Mouse (Mus musculus): Measurements from ENCODE around the gene Frmd4b. TPM values are rescaled to one million over a fixed set of nuclear protein-coding genes. Genes with fewer than 3 reads are reported as not detected.

Frmd4b gene
- polyA plus RNA-seq, 1 experiment: 15.4 TPM

DNA sequence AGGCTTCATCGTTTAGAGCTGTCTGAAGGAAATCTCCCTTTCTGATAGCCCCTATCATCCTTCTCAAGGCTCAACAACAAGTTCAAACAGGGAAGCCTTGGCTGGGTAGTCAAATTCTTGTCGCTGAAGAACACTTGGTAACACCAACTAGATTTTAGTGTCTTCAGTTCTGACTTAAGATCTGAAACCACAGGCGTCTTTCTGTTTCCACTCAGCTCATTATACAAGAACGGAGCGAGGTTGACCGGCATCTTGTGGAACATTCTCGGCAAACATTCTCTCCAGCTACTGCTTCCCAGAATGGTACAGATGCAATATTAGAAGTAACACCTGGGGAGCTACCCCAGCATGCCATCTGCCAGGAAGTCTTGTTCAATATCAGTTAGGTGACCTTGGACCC lies 28.3 kb downstream of the Frmd4b start:
- H3K4me1 ChIP-seq (ENCODE audit: control insufficient read depth, insufficient read depth, low read length): no peaks in the 10 kb centered on the region
- no peak overlapping the region for H3K27ac ChIP-seq (ENCODE audit: control insufficient read depth, insufficient read depth, low read depth, low read length, poor library complexity)
- TF ChIP-seq CTCF (IDR thresholded peaks at IDR 0.05; ENCODE audit: control insufficient read depth, insufficient read depth, low read length) (no peak), POLR2A (IDR thresholded peaks at IDR 0.05; ENCODE audit: borderline replicate concordance, control insufficient read depth, low read depth, low read length) (no peak)
- no peak overlapping the region for H3K4me3 ChIP-seq (replicated peaks; ENCODE audit: control insufficient read depth, low read depth, low read length)
- WGBS: 88% methylated on average over 7 of the region's 7 CpGs

DNA sequence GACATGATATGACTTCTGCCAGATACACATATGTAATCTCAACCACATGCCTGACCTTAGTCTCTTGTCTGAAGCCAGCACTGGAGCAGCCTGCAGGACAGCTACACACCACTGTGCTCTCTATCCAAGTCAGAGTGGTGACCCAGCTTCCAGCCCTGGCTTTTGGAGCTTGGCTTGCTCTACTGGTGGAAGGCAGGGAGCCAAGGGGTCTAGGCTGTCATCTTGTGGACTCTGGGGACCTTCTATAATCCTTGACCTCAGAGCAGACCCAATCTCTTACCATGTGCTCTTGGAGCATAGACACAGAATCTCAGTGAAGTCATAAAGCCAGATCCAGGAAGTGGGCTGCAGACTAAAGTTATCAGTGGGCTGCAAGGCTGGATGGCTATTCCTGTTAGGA lies 30.7 kb downstream of the Frmd4b start:
- H3K4me1 ChIP-seq (ENCODE audit: control insufficient read depth, insufficient read depth, low read length): no peaks in the 10 kb centered on the region
- TF ChIP-seq CTCF (IDR thresholded peaks at IDR 0.05; ENCODE audit: control insufficient read depth, insufficient read depth, low read length) (no peak), POLR2A (IDR thresholded peaks at IDR 0.05; ENCODE audit: borderline replicate concordance, control insufficient read depth, low read depth, low read length) (no peak)

DNA sequence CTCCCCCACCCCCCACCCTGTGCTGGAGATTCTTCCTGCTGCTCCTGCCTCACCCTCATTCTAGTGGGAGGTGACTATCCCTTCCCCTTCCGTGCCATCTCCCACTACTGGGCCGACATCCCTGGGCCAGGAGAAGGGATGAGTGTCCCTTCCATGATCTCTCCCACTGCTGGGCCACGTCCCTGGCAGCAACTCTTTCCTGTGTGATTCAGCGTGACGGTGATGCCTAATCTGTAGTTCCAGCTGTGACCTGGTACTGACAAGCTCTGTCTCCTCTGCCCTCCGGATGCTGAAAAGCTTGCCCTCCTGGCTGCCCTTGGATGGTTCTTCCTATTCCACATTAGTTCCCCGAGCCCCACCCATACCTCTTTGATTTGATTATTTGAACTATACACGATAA lies 31.3 kb downstream of the Frmd4b start:
- WGBS: 71% methylated on average over 8 of the region's 8 CpGs
- H3K4me3 ChIP-seq (replicated peaks; ENCODE audit: control insufficient read depth, low read depth, low read length): no peak overlapping the region
- no peak overlapping the region for H3K27ac ChIP-seq (ENCODE audit: control insufficient read depth, insufficient read depth, low read depth, low read length, poor library complexity)
- H3K4me1 ChIP-seq (ENCODE audit: control insufficient read depth, insufficient read depth, low read length): no peaks in the 10 kb centered on the region
- TF ChIP-seq CTCF (IDR thresholded peaks at IDR 0.05; ENCODE audit: control insufficient read depth, insufficient read depth, low read length) (no peak), POLR2A (IDR thresholded peaks at IDR 0.05; ENCODE audit: borderline replicate concordance, control insufficient read depth, low read depth, low read length) (no peak)

More for the DNA sequence above, 30.7 kb downstream of the Frmd4b start:
- no peak overlapping the region for H3K27ac ChIP-seq (ENCODE audit: control insufficient read depth, insufficient read depth, low read depth, low read length, poor library complexity)
- H3K4me3 ChIP-seq (replicated peaks; ENCODE audit: control insufficient read depth, low read depth, low read length): no peak overlapping the region

DNA sequence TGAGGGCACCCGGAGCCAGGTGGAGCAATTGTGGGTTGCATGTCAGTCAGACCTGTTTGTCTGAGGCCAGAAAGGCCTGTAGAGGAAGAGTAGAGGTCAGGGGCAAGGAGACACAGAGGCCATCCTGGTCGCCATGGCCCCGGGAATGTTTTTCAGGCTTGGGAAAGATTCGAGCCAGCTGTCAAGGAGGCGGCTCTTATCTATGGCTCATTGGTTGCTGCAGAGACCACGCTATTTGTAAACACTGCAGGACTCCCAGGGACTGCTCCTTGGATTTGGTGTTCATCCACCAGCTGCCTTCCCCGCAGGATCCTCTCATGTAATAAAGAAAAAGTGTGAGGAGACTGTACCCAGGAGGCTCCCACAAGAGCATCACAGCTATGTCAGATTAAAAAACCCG lies 34.6 kb downstream of the Frmd4b start:
- Histone ChIP-seq H3K27ac (ENCODE audit: control insufficient read depth, insufficient read depth, low read depth, low read length, poor library complexity) (no peak overlapping the region), H3K4me3 (replicated peaks; ENCODE audit: control insufficient read depth, low read depth, low read length) (no peak overlapping the region), H3K4me1 (ENCODE audit: control insufficient read depth, insufficient read depth, low read length) (no peaks in the 10 kb centered on the region)
- TF ChIP-seq POLR2A (IDR thresholded peaks at IDR 0.05; ENCODE audit: borderline replicate concordance, control insufficient read depth, low read depth, low read length) (no peak), CTCF (IDR thresholded peaks at IDR 0.05; ENCODE audit: control insufficient read depth, insufficient read depth, low read length) (no peak)
- WGBS: 78% methylated on average over 8 of the region's 8 CpGs

DNA sequence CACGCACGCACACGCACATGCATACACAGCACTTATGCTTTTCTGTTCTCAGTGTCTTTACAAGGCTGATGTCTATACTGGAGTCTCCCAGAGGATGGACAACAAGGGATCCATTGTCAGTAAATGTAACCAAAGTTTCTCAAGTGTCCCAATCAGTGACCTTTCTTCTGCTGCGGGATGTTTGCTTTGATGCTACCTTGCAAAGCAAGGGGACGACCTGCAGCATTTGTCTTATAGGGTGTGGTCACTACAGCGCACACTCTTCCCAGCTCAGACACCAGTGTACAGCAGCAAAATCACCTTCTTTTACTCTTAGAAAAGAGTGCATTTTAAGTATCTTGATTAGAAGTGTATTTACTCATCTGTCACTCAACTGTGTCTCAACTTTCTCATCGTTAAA lies 35.4 kb downstream of the Frmd4b start:
- WGBS: 89% methylated on average over 7 of the region's 7 CpGs
- no peaks in the 10 kb centered on the region for H3K4me1 ChIP-seq (ENCODE audit: control insufficient read depth, insufficient read depth, low read length)
- no peak overlapping the region for H3K27ac ChIP-seq (ENCODE audit: control insufficient read depth, insufficient read depth, low read depth, low read length, poor library complexity)
- no peak overlapping the region for H3K4me3 ChIP-seq (replicated peaks; ENCODE audit: control insufficient read depth, low read depth, low read length)
- TF ChIP-seq POLR2A (IDR thresholded peaks at IDR 0.05; ENCODE audit: borderline replicate concordance, control insufficient read depth, low read depth, low read length): no peak

GRCm38 (mm10) chr6:97580479-97581030 lies 36.8 kb downstream of the Frmd4b start:
- 95% methylated on average over 2 of the region's 2 CpGs for WGBS
- H3K4me1 ChIP-seq (ENCODE audit: control insufficient read depth, insufficient read depth, low read length): no peaks in the 10 kb centered on the region
- H3K4me3 ChIP-seq (replicated peaks; ENCODE audit: control insufficient read depth, low read depth, low read length): no peak overlapping the region
- TF ChIP-seq CTCF (IDR thresholded peaks at IDR 0.05; ENCODE audit: control insufficient read depth, insufficient read depth, low read length) (no peak), POLR2A (IDR thresholded peaks at IDR 0.05; ENCODE audit: borderline replicate concordance, control insufficient read depth, low read depth, low read length) (no peak)
- H3K27ac ChIP-seq (ENCODE audit: control insufficient read depth, insufficient read depth, low read depth, low read length, poor library complexity): no peak overlapping the region

- TF ChIP-seq CTCF (IDR thresholded peaks at IDR 0.05; ENCODE audit: control insufficient read depth, insufficient read depth, low read length): no peak
- no peak for TF ChIP-seq POLR2A (IDR thresholded peaks at IDR 0.05; ENCODE audit: borderline replicate concordance, control insufficient read depth, low read depth, low read length)
- WGBS: 81% methylated on average over 4 of the region's 4 CpGs
- no peak overlapping the region for H3K27ac ChIP-seq (ENCODE audit: control insufficient read depth, insufficient read depth, low read depth, low read length, poor library complexity)
- no peaks in the 10 kb centered on the region for H3K4me1 ChIP-seq (ENCODE audit: control insufficient read depth, insufficient read depth, low read length)
- no peak overlapping the region for H3K4me3 ChIP-seq (replicated peaks; ENCODE audit: control insufficient read depth, low read depth, low read length)
These were observed 37.6 kb downstream of the Frmd4b start for GRCm38 (mm10) chr6:97579704-97580103.

DNA sequence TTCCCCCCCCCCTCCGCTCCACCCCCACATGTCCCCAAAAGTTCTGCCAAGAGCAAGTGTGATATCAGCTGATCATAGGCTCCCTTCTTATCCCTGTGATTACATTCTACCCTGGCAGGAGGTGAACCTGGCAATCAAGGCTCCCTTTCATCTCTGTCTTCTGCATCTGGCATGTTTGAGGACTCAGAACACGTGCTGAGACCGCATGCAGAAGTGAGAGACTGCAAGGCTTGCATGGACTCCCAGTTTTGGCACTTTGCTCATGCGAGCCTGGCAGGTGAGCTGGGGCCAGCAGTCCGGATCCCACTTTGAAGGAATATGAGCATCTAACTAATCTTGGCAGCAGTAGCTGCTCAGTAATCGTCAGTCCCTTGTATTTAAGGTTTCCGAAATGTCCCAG lies 39.1 kb downstream of the Frmd4b start:
- no peak overlapping the region for H3K27ac ChIP-seq (ENCODE audit: control insufficient read depth, insufficient read depth, low read depth, low read length, poor library complexity)
- TF ChIP-seq CTCF (IDR thresholded peaks at IDR 0.05; ENCODE audit: control insufficient read depth, insufficient read depth, low read length) (no peak), POLR2A (IDR thresholded peaks at IDR 0.05; ENCODE audit: borderline replicate concordance, control insufficient read depth, low read depth, low read length) (no peak)
- 85% methylated on average over 7 of the region's 7 CpGs for WGBS
- H3K4me3 ChIP-seq (replicated peaks; ENCODE audit: control insufficient read depth, low read depth, low read length): no peak overlapping the region
- H3K4me1 ChIP-seq (ENCODE audit: control insufficient read depth, insufficient read depth, low read length): no peaks in the 10 kb centered on the region

GRCm38 (mm10) chr6:97577349-97577748 lies 40.0 kb downstream of the Frmd4b start:
- WGBS: 64% methylated on average over 4 of the region's 4 CpGs
- no peak overlapping the region for H3K4me3 ChIP-seq (replicated peaks; ENCODE audit: control insufficient read depth, low read depth, low read length)
- H3K4me1 ChIP-seq (ENCODE audit: control insufficient read depth, insufficient read depth, low read length): no peaks in the 10 kb centered on the region
- no peak overlapping the region for H3K27ac ChIP-seq (ENCODE audit: control insufficient read depth, insufficient read depth, low read depth, low read length, poor library complexity)
- TF ChIP-seq CTCF (IDR thresholded peaks at IDR 0.05; ENCODE audit: control insufficient read depth, insufficient read depth, low read length) (no peak), POLR2A (IDR thresholded peaks at IDR 0.05; ENCODE audit: borderline replicate concordance, control insufficient read depth, low read depth, low read length) (no peak)

All from bone marrow, adult 2 months (tissue).